Mouse (Mus musculus): ENCODE measurements around the gene Gm49450. TPM values are rescaled to one million over a fixed set of nuclear protein-coding genes. Genes with fewer than 3 reads are reported as not detected.

The Gm49450 gene
- total RNA-seq, 1 experiment from 2014 or later, result 56.4 TPM

Other genes starting within 250 kb of the Gm49450 start
- gene Ccdc65, start 245.3 kb downstream of the Gm49450 start, total RNA-seq (2017), result not detected in 3 replicates
- 0.11 to 2.2 TPM in 2 of 3 replicates, not detected in the other for gene Fkbp11, start 225.4 kb downstream of the Gm49450 start, total RNA-seq (2017)
- 27.4 to 48.6 TPM (median 30.8 TPM) in 3 replicates for gene Arf3, start 190.3 kb downstream of the Gm49450 start, total RNA-seq (2017)
- not detected in 3 replicates for gene Wnt10b, start 175.4 kb downstream of the Gm49450 start, total RNA-seq (2017)
- gene Wnt1, start 163.7 kb downstream of the Gm49450 start, total RNA-seq (2017), result not detected in 3 replicates
- gene Ddn, start 144.1 kb downstream of the Gm49450 start, total RNA-seq (2017), result not detected in 3 replicates
- 128 to 132 TPM (median 132 TPM) in 3 replicates for gene Prkag1, start 122.0 kb downstream of the Gm49450 start, total RNA-seq (2017)
- gene Kmt2d, start 82.3 kb downstream of the Gm49450 start, total RNA-seq (2017), result 39.4 to 138 TPM (median 45.1 TPM) in 3 replicates
- 6.0 to 15.1 TPM (median 14.2 TPM) in 3 replicates for gene Rhebl1, start 59.0 kb downstream of the Gm49450 start, total RNA-seq (2017)
- 0.19 TPM in 1 of 3 replicates, not detected in the others for gene Dhh, start 55.0 kb downstream of the Gm49450 start, total RNA-seq (2017)
- 54.7 to 97.4 TPM (median 92.2 TPM) in 3 replicates for gene Lmbr1l, start 35.3 kb downstream of the Gm49450 start, total RNA-seq (2017)
- gene Tuba1b, start 19.0 kb downstream of the Gm49450 start, total RNA-seq (2017), result 86.5 to 154 TPM (median 137 TPM) in 3 replicates
- 79.8 to 96.7 TPM (median 88.2 TPM) in 3 replicates for gene Tuba1a, start 152 bp upstream of the Gm49450 start, total RNA-seq (2017)
- gene Tuba1c, start 76.3 kb upstream of the Gm49450 start, total RNA-seq (2017), result 104 to 150 TPM (median 116 TPM) in 3 replicates
- gene Prph, start 101.6 kb upstream of the Gm49450 start, total RNA-seq (2017), result 1.1 TPM in 1 of 3 replicates, not detected in the others
- 2.3 to 3.6 TPM in 2 of 3 replicates, not detected in the other for gene Troap, start 121.0 kb upstream of the Gm49450 start, total RNA-seq (2017)
- not detected in 3 replicates for gene C1ql4, start 134.3 kb upstream of the Gm49450 start, total RNA-seq (2017)
- gene Dnajc22, start 139.6 kb upstream of the Gm49450 start, total RNA-seq (2017), result not detected in 3 replicates
- gene Spats2, start 172.4 kb upstream of the Gm49450 start, total RNA-seq (2017), result not detected in 3 replicates

All from monocyte, adult 5-6 weeks (primary cell).